Mouse (Mus musculus) liver, adult 2 months (tissue): ENCODE measurements around the gene Cactin.

Source experiments
- CTCF ChIP-seq: fragments of 200-500 bp; IDR thresholded peaks from 2 replicates; pipeline ENCODE4 v1.5.1; 2011; ENCODE audit warnings: low read depth, low read length, control low read depth
- POLR2A ChIP-seq: fragments of 200-500 bp; IDR thresholded peaks from 2 replicates; pipeline ENCODE4 v1.6.1; 2011; ENCODE audit warnings: low read length, control low read depth; ENCODE audit not compliant: insufficient read depth; ENCODE audit errors: extremely low read depth

DNA sequence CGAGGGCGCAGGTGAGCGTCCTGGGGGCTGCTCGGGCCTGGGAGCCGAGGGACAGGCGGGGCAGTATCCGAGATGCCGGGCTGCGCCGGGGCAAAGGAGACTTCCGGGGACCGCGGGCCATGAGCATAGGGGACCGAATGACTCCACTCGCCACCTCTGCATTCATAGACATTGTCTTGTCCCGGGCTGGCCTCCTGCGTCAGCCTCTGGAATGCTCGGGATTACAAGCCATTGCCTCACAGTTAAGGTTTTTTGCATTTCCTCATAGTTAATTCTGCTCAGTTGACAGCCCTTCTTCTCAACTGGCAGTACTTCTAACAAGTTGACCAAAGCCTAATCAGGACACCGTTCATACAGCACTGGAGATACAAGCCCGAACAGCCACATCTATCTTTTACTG, 533 bp downstream of the Cactin start:
- TF ChIP-seq CTCF (no peak), POLR2A (no peak)
